Mouse (Mus musculus): ENCODE measurements around the gene Il1r2.

- TF ChIP-seq POLR2A (IDR thresholded peaks at IDR 0.05; ENCODE audit: control insufficient read depth, extremely low read depth, insufficient read depth, low read length, poor library complexity) (no peak), CTCF (IDR thresholded peaks at IDR 0.05; ENCODE audit: borderline replicate concordance, control insufficient read depth, extremely low read depth, insufficient read depth, low read length, poor library complexity) (no peak)
Measured at GRCm38 (mm10) chr1:40046600-40046999, 27.3 kb upstream of the Il1r2 start.
